Mouse (Mus musculus) thymus, postnatal 4 days (tissue): ENCODE measurements around the gene Atp2b1.
A peak's percentile ranks its signal among the peaks of the same experiment; 100 is the strongest.

Source experiments
- DNase-seq: peaks from one replicate; pipeline ENCODE4 v3.0.0; 2021

Gene Atp2b1

DNA sequence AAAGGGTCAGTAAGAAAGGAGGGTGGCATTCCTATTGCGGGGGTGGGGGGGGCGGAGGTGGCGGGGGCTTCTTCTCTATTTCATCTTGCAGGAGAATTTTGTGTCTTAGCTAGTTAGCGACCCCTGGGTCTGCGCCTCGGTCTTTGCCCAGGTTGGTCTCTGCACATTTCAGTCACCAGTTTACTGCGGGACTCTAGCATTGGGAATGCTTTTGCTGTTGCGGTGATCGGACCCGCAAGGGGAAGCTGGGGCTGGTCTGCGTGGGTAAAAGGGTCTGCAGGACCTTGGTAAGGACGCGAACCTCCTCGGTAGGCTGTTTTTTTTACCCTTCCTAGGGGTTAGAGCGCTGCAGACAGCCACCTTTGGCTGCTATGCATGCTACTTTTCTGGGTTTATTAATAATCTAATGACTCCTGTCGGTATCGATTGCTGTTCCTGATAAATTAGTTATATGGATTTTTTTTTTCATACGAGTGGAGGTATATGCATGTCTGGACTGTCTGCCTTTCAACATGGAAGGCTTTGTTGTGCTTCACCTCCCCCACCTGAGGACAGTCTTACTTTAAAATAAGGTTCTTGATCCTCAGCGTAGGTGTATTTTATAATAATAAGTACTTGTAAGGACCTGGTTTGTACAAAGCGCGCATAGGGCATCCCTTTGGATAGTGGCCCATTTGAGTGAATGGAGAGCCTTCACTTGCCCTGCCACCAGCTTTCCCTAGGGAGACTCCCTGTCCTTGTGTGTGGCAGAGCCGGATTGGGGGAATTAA is 2.0 kb downstream of the Atp2b1 start:
- DNase-seq, result peak; percentile 42

DNA sequence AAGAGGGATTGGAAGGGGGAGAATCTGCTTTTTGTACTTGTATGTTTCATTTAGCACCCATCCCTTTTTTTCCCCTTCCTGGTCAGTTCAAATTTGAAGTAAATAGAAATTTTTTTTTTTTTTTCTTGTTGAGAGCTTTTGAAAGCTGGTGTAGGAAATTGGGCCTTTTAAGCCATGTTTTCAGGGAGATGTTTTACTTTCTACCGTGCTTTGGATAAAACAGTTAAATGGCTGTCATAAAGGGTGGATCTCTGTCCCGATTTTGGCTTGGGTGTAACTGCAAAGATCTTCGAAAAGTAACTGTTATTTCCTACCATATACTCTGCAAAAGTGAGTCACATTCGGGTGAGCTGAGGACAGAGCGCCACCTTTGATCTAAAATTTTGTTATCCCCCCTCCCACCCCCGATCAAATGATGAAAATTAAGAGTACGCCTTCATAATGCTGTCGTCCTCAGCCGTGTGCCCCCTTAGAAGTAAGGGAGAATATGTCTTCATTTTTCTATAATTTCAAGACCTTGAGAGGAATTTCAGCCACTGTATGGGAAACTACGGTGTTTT is 2.7 kb downstream of the Atp2b1 start:
- DNase-seq, result no peak

DNA sequence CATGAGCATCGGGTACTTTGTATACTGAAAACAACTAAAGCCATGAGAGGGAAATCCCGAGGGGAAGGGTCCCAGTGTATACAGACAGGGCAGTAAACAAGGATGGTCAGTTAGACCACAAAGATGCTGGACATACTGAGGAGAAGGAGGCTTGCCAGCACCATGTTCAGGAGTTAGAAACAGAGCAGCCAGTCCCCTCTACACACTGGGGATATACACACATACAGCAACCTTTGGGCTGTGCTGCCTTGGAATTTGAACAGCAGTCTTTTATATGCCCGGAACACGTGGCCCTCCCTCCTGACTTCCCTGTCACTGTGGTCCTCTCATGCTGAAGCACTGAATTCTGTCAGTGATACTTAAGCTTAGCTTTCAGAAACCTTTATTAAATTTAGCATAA is 10.9 kb downstream of the Atp2b1 start:
- no peak for DNase-seq

DNA sequence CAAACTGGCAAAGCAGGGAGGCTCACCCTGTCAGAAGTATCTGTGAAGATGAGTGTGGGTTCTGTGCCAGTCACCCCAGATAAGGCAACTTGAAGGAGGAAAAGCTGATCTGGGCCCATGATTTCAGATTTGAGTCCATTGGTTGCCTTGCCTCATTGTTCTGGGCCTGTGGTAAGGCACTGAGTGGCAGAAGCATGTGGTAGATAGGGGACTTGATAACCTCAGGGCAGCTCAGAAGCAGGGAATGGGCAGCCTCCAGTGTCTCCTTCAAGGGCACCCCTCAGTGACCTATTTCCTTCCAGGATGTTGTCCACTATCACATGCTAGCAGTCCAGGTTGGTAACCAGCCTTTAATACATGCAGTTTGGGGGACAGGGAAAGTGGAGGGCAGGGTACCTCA is 12.8 kb downstream of the Atp2b1 start:
- no peak for DNase-seq

DNA sequence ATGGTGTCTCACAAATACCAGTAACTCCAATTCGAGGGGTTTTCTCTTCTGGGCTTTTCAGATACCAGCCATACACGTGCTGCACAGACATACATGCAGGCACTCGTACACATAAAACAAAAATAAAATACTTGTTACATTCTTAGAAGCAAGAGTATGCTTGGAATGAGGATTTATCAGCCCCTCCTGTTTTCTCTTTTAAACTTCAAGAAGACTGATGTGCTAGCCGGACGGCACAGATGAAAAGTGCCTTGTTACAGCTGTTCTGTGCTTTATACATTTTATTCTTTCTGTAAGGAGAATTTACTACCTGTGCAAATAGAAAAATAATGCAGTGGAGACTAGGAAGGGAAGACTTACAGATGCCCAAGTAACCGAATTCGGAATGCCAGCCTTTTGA is 15.2 kb downstream of the Atp2b1 start:
- DNase-seq, result no peak

DNA sequence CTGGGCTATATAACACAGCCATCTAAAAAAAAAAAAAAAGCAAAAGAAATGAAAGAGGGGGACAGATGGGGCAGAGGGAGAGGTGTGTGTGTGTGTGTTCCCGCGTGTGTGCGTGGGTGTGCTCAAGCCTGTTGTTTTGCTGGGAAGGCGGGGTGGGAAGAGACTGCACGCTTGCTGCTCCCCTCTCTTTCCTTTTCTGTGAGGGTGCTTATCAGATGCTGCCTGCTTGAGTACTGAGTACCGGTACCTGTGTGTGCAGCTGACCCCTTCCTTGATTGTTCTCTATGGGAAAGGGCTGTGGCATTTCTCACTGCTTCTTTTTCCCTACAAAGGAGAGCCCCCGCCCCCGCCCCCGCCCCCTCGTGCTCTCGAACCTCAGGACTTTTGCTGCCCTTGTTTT is 15.9 kb downstream of the Atp2b1 start:
- DNase-seq, result no peak

DNA sequence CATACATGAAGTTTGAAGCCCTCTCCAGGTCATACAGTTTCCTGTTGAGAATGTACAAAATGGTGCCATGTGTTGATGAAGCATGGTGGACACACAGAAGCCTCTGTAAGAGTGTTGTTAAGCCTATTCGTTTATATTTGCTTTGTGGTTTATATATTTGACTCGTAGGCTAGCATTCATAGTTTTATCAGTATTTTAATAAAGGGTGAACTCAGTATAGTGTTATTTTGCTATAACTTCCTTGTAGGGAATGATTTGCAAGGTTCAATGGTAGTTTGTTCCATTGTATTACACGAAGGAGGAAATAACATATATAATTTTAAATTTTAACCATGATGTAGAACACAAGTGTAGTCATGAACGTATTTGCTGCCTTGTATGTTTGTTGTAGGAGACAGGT is 25.9 kb downstream of the Atp2b1 start:
- no peak for DNase-seq

DNA sequence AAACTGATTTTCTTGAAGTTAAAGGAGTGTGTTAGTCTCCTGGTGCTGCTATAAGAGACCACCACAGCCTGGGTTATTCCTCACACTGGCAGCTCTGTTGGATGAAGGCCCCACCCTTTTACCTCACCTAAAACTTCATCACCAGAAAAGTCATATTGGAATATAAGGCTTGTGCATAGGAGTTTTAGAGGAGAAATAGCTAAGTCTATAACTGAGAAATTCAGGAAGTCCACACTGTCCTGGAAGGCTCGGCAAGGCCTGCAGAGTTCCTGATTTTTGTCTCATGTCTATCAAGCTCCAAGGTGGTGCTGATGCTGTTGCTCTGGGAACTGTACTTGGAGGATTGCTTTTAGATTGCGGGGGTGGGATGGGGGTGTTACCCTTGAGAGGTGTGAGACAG is 26.6 kb downstream of the Atp2b1 start:
- no peak for DNase-seq

DNA sequence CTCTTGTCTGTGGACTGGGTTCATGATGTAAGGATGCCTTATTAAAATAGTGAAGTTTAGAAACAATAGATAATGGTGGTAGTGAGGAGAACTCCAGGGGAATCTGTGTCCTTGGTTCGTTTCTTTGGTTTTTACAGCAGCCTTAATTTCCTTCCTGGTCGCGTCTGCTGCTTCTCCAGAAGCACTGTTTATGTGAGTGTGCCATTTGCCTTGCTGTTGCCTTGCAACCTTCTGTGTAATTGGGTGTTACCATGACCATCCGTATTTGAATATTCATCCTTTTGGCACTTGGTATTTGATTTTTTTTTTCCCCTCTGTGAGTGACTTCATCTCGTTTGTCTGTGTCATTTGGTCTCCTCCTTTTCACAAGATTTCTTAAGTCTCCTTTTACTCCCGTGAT is 27.8 kb downstream of the Atp2b1 start:
- DNase-seq, result no peak

DNA sequence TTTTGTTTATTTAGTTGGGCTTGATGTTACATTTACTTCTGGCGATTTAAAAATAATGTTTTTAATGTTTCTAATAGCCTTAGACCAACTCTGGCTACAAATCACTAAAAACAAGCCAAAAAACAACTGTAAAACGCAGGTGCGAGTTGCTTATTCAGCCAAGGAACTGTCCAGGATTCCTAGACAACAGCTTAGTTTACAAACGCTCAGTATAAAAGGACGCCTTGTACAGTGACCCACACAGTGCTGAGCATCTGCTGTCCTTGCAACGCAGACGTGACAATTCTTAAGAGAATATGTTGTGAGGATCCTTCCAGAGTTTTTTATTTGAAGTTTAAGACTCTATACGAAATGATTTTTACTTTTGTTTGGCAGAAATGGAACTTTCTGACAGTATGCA is 28.8 kb downstream of the Atp2b1 start:
- DNase-seq, result no peak

DNA sequence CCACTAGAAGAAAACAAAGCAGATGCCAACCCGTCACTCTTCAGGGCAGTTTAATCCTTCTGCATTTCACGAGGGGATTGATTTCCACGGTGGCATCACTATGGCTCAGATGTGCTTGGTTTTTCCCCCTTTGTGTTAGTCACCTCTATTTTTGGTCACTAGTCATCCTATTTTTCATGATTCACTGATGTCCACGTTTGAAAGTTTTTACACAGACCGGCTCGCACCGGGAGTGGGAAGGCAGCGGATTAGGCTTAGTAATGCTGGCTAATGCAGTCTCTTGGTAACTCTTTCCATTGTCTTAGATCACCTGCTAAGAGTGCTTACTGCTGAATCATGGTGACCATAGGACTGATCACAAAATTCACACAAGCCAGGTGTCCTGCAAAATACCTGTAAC is 29.7 kb downstream of the Atp2b1 start:
- no peak for DNase-seq

DNA sequence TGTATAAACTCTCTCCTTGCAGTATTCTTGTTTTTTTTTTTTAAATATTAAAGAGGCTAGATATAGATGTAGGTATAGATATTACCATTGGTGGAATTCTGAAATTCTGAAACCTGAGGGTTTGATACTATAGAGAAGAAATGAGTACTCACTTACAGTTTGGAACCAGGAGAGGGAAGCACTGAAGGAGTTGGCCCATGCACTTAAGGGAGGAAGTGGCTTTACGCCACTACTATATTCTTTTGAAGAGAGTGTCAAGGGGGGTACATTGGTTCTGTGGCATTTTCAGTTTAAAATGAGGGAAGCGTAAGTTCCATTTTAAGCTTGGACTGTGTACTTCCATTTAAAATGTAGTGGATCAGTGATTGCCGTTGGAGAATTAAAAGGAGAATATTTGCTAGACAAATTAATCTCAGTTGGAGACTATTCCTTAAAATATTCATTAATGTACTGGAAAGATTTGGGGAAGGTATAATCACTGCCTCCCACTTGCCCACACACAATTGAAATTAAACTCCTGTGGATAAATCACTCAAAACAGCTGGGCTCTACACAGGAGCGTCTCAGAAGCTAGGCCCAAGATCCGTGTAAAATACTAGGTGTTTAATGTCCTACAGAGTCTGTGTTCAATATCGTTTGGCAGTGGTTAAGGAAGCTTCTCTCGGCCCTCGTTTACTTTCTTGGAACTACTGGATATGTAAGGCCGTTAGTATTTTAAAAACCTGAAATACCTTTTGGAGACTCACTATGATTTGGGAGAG is 32.0 kb downstream of the Atp2b1 start:
- no peak for DNase-seq

DNA sequence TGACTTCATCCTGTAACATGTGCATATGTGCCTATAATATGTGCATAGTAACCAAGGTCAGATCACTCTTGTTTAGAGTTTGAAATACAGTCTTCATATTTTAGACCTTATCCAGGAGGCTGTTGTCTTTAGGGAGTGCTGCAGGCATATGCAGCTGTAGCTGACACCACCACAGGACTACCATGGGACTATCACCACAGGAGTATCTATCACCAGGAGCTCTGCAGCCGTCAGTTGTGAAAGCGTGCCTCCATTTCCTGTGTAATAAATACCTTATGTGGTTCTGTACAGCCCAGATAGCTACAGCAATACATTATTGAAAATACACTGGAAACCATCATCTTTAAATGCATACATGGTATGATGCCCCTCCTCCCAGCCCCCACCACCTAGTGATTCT is 33.0 kb downstream of the Atp2b1 start:
- no peak for DNase-seq

DNA sequence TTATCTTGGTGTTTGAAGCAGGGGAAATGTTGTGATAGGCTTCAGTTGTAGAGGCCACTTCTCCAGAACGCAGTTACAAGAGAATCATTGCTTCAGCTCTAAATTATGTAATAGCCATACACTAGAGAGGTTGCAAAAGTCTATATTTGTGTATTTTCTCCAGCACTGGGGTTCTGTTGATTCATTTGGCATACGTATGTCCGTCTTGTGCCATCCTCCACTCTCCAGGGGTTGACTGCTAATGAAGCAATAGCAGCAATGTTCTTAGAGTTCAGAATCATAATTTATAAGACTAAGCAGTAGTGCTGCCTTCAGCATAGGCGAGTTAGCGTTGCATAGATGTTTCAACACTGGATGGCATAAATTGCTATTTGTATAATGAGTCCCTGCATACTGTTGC is 33.9 kb downstream of the Atp2b1 start:
- DNase-seq, result no peak

DNA sequence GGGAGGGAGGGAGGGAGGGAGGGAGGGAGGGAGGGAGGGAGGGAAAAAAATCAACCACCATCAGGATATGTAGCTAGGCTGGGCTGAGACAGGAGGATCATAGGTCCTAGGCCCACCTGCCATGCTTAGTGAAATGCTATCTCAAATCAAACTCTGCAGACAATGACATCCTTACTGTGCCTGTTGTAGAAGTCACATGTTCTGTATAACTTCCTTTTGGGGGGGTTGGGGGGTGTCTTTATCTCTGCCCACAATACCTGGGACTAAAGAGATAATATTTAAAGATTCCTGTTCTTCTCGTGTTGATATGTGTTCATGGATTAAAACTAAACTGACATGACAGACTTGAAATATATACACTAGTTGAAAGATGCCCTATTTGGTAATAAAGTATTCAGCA is 35.5 kb downstream of the Atp2b1 start:
- no peak for DNase-seq

DNA sequence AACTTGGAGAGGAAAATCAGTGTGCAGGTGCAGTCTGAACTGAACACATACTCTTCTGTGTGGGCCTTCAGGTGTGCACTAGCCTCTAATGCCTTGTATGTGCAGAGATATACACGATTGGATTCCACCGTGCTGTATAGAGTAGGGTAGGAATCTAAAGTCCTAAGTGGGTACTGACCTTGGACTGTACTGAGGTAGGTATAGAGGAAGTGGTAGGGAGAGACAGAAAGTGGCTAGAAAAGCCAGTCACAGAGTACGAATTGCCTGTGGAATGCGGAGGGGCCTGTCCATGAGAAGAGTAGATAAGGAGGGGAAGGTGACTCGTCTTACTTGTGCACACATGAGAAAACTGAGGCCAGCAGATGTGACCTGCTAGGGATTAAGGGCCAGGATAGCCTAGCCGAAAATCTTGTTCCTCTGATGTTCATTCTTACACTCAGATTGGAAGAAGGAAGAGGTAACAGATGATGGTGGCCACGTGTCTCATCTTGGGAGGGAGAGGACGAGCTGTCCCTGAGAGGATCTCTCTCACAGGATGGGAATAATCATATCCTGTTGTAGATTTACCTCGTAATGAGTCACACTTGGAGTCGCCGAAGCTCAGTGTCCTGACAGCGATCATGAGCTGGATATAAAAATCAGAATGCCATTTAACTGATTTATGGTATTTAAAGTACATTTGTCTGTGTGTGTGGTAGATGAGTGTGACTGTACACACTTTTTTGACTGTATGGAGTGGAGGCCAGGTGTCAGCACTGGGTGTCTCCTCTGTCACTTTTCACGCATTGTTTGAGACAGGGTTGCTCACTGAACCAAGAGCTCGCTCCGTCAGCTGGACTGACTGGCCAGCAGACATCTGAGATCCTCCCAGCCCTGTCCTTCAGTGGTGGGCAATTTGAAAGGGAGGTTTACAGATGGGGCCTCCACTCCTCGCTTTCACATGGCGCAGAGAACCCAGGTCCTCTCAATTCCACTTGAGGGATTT is 37.4 kb downstream of the Atp2b1 start:
- no peak for DNase-seq

DNA sequence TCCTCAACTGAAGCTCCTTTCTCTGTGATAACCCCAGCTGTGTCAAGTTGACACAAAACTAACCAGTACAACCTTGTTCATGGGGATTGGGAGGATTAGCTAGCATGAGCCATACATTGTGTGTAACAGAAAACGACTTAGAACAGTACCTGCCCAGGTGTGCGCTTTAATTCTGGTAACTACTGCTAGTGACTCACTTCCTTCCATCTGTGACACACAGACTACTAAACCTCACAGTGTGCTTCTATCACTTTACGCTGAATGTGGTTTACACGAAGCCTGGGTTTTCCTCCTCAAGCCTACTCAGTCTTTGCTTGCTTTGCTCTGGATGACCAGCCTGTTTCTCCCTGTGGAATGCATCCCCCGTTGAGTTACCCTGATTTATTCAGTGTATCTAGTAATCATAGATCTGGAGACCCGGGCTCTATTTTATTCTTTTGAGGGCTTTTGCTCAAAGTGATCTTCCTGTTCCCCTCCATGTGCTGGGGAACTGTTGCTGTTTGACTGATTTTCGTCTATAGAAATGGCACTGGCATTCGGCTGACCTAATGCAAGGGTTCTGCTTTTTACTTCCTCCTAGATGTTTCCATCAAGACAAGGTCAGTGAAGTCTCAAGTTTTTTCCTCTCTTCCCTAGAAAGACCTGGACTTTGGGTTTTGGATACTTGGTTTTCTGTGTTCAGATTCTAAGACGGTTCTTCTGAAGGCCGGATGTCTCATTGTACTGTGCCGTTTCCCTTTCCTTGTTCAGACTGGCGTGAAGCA is 40.2 kb downstream of the Atp2b1 start:
- no peak for DNase-seq

DNA sequence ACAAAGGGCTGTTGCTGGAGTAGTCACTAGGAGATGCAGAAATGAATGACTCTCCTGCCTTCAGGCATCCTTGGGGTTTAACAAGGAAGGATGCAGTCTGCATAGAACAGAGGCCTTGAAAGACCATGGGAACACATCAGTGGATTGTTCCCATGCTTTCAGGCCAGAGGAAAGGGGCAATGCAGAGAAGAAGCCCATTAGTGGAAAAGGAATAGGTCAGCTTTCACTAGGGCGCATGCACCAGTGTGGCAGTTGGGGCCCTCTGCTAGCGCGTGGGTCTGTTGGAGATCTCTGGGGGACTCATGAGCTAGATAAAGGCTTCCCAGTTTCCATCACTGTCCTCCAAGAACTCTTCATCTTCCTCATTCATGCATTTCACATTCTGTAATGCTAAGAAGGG is 41.9 kb downstream of the Atp2b1 start:
- no peak for DNase-seq

DNA sequence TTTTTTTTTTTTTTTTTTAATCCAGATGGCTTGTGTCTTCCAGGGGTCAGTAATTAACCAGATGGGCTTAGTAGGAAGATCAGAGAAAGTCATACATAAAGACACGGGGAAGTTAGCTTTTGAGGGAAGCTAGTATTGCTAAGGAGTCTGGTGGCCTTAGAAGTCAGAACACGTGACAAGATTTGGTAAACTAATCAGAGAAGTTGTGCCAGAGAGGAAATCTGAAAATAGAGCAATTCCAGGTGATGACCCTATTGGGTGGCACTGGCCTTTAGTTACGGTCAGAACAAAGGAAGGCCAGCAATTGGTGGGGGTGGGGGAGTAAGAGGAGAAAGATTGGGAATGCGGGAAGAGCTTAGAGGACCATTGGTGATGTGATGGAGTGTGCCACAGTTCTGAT is 44.5 kb downstream of the Atp2b1 start:
- no peak for DNase-seq

DNA sequence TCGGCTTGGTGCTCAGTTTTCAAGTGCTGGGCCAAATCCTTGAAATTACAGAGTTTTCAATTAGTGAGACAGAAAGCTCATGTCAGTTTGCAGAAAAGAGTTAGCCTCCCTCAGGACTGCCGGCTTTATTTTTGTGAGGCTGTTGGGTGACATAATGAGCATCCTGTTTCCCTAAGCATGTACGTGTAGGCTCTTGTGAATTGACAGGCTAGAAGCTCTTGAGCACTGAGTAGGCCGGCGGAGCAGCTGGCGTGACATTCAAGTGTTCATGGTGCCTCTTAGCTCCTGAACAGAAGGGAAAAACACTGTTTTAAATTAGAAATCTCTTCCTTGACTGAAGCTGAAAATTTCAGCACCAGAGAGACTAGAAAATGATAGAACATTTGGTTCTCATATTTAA is 45.2 kb downstream of the Atp2b1 start:
- no peak for DNase-seq

DNA sequence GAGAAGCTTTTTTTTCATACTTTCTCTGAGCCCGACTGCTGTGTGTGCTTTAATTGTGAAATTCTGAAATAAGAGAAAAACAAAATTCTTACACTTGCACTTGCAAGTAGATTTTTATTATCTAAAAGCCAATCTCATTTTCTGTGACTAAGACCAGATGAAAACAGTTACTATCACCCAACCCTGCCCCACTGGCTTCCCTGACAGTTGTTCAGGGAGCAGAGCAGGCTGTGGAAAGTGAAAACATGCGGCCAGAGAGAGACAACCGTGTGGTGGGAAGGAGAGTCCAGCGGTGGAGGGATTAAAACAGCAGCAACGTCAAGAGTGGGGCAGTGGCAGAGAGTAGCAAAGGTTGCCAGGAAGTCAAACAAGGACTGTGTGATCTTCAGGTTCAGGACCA is 46.7 kb downstream of the Atp2b1 start:
- no peak for DNase-seq

DNA sequence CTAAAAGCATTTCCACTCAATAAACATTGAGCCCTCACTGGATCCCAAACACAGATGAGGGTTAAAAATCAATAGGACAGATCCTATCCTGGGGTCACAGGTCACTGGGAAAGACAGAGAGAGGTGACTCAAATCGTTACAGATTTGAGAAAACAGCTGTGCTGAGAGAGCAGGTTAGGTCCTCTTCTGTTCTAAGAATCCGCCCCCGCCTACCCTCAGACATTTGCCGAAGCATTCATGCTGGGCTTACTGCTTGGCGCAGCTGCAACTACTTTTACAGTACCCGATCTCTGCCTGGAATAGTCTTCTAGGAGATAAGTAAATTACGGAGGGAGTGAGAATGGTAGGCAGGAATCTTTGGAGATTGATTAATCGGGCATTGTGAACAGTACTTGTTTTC is 47.9 kb downstream of the Atp2b1 start:
- peak; percentile 34 for DNase-seq
